Mouse (Mus musculus): ENCODE measurements around the gene Rec114. TPM values are rescaled to one million over a fixed set of nuclear protein-coding genes. Genes with fewer than 3 reads are reported as not detected.

Rec114 gene
- total RNA-seq, 1 experiment from 2014 or later, result not detected

DNA sequence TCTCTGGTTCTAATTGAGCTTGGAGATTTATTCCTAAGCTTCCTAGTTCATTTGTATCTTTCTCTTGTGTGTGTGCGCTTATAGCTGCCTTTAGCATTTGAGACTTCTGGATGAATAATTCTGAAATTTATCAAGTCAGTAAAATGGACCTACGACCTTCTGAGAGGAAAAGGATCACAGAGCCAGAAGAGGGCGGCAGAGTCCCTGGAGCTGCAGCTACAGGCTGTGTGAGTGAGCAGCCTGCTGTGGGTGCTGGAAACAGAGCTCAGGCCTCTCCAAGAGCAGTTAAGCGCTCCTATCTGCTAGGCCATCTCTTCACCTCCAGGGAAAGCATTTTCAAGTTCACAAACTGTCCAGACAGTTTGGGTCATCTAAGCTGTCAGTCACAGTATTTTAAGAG lies 81.8 kb downstream of the Rec114 start:
- DNase-seq, result no peak

- DNase-seq, result no peak
These were observed 83.1 kb downstream of the Rec114 start for GRCm38 (mm10) chr9:58660673-58661072.

- no peak for DNase-seq
These were observed 83.8 kb downstream of the Rec114 start for GRCm38 (mm10) chr9:58659989-58660388.

- no peak for DNase-seq
These were observed 84.4 kb downstream of the Rec114 start for GRCm38 (mm10) chr9:58659331-58659730.

DNA sequence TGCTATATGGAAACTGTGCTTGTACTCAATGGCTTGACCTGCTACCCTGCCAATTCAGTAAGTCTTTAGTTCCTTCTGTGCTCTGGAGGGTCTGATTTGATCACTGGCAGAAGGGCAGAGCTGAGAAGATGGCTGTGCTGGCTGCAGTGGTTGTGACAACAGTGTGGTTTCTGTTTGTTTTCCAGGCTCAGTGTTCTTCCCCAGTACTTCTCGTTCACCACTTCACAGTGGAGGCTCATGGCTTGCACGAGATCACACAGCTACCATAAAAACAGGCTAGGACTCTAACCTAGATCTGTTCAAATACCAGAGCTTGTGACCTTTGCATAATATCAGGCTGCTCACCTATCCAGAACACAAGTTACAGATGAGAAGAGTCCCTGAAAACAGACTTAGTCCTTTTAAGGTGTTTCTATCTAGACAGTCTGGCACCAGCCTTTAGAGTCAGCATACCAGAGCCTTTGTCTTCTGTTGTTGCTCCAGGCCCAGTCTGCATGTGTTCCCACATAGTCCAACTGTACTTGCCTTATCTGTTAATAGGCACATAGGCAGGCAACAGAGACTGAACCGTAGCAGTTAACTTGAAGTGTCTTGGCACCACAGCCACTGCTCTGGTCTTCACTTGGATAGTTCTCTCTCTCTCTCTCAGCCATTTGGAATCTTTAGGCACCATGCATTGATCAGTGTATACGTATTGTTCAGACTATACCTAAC lies 85.0 kb downstream of the Rec114 start:
- DNase-seq, result no peak

DNA sequence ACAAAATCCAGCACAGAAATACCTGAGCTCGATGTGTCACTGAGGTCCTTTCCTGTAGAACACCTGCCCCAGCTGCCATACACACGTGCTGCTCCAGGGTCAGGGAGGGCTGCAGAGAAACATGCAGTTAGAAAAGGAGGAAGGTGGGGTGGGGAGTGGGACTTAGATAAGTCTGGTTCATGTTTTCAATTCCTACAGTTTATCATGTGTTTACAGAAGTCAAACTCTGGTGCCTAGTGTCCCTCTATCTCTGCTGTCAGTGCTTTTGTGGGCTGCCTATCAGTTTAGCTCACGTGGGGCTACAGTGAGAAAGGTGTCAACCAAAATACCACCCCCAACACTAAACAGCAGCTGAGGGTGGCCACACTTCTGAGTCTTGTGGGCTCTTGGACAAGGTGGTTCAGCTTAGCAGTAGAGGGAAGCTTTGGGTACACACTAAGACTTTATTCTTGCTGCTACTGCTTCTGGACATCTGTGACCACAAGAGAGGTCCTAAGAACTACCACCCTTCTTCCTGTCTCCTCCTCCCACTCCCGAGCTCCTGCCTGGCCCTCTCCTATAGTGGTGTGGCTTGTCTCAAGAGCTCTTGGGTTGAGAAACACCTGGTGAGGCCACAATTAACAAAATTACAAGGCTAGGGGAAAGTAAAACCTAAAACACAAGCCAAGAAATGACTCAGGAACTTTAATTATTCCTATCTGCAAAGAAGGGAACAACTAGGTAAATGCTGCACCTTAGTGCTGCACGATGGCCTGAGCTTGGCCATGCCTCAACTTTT lies 85.8 kb downstream of the Rec114 start:
- DNase-seq, result no peak

- DNase-seq, result no peak
These were observed 86.9 kb downstream of the Rec114 start for GRCm38 (mm10) chr9:58656824-58657223.

DNA sequence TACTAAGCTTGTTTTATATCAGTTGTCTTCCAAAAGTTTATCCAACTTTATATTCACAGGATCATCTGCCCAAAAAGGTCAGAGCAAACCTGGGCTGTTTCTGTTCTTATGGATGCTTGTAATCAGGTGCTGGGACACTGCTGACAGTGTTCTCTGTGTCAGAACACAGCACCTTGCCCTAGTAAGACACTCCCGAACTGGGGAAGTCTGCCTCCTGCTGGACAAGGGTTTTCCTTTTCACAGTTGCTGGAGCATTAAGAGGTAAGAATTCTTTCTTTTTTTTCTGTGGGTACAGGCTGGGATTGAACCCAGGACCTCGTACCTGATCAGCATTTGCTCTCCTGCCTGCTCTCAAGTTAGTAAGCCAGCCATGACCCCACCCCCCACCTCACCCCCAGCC lies 87.4 kb downstream of the Rec114 start:
- DNase-seq, result no peak

DNA sequence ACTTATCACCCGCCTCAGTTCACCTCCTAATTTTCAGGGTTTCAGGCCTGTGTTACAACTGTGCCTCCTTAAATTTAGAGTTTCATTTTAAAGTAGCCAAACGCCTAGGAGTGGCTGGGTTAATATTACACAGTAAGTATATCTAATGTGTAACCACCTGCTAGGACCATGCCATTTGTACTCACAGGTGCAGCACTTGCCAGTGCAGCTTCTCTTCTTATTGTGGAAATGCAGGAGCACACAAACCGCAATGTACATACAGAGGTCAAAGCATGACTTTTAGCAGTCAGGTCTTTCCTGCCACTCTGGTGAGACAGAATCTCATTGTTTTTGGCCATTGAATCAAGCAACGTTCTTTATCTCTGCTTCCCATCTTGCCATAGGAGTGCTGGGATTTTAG lies 89.3 kb downstream of the Rec114 start:
- DNase-seq, result no peak

GRCm38 (mm10) chr9:58651993-58652392 lies 91.8 kb downstream of the Rec114 start:
- no peak for DNase-seq

GRCm38 (mm10) chr9:58649265-58649626 lies 94.5 kb downstream of the Rec114 start:
- no peak for DNase-seq

DNA sequence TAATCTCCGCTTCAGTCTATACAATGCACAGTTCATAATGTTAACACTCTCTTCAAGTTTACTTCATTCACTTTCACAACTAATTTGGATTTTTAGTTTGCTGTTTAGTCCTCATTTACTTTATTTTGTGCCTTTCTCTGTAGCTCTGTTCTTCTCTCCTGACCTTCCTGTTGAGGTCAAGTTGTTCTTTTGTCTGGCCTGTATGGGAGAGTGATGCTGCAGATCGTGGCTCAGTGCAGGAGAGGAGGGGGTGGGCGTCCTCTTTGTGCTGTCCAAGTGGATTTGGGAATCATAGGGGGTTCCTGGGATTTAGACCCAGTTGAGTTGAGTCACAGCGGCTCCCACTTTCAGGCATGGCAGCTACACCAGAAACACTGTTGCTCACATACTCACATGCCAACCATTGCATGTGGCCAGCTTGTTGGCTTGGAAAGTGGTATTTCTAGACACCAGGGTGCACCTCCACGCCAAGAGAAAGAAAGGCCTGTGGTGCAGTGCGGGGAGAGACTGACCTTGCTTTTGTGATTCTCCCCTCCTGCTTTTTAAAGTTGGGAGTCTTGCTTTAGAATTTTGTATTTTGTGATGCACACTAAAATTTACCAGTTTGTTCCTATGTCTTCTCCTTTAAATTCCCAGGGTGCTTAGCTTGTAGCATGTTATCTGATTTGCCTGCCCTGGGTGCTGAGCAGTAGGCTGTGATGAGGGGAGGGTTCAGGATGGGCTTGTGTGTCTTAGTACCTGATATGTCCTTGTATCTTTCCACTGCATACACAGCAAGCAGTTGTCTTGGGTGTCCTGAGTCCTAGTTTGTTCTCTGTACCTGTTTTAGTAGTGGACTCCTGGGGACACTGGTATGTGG lies 95.1 kb downstream of the Rec114 start:
- DNase-seq, result no peak

DNA sequence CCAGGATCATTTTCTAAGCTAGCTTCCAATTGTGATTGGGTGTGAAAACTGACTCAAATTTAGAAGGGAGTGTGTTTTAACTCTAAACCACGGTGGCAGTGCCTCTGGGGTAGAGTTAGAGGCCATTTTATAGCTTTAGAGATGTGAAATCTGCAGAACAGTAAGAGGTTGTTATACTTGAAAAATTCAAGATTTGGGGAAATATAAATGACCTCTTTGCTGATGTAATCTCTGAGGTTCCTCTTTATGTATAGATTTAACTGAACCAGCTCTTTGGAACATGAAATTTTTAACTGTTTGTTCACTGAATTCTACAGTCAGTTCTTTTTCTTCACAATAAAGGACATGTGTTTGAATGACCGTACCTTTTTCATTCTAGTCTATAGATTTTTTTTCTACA lies 113.3 kb downstream of the Rec114 start:
- DNase-seq, result no peak

DNA sequence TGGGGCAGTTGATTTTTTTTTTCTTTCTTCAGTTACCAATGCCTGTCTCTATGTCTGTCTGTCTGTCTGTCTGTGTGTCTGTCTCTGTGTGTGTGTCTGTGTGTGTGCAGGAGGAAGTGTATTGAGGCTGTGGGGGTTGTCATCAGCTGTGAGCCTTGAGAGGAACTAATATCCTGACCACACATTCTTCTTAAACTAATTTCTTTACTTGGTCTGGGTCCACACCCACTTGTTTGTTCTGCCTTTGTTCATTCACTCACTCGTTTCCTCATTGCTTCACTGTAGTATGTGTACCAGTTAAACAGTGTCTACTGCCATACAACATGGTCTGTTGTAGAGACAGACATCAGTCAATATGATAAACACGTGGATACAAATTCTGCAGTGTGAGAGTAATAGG lies 116.6 kb downstream of the Rec114 start:
- DNase-seq, result no peak

GRCm38 (mm10) chr9:58623009-58623408 lies 120.8 kb downstream of the Rec114 start:
- DNase-seq, result no peak

DNA sequence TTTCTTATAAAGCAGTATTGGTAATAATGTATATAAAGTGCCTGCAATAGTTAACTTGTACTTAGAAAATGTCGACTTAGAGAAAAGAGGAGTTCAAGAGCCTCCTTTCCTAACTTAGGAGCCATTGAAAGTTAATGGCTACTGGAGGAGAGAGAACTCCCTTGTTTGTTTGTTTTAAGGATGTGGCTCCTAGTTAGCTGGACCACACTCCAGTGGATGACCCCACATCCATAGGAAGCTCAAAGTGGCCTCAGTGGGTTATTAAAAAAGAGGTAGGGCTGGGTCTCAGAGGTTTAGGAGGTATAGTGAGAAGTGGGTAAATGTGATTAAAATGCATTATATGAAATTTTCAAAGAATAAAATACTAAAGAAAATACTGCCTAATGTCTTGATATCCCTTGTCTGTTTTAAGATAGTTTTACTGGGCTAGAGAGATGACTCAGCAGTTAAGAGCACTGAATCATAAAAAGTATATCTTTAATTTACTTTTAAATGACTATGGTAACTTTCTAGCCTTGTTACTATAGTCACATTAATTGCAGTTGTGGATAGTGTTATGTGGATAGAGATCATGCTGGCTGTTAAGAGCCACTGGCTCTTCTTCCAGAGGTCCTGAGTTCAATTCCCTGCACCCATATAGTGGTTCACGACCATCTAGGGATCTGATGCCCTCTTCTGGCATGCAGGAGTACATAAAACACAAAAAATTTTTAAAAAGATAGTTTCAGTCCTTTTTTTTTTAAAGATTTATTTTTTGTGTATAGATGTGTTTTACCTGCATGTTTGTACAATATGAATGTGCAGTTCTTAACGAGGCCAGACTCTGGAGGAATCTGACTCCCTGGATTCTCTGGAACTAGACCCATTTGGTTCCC lies 128.5 kb downstream of the Rec114 start:
- no peak for DNase-seq

GRCm38 (mm10) chr9:58613790-58614189 lies 130.0 kb downstream of the Rec114 start:
- DNase-seq, result no peak

Other genes with a start within 250 kb of the Rec114 start
- gene Cd276, start 188.5 kb downstream of the Rec114 start, total RNA-seq (2021), result 13.6 and 18.3 TPM in 2 replicates
- gene Nptn, start 161.7 kb downstream of the Rec114 start, total RNA-seq (2021), result 151 and 177 TPM in 2 replicates
- 0.67 and 0.73 TPM in 2 replicates for gene Hcn4, start 79.4 kb upstream of the Rec114 start, total RNA-seq (2021)